ENCODE assay signal across 12 mouse cellular contexts in genomic region chr2:6505979-6506811, GRCm38 (mm10).
A peak's percentile ranks its signal among the peaks of the same experiment; 100 is the strongest.
DNase-seq lines count a peak whose midpoint lies in the region; ATAC-seq lines count a peak whose summit lies in the region.
"Had no signal": no experiment of that assay in that cellular context is flagged by ENCODE, and none has a peak within 500 bp of the region (broad histone marks: within the 10 kb centered on the region; RNA-seq: fewer than 3 reads in every experiment).

No protein-coding gene starts in this region.

- no peak overlapping the region for H3K4me2 ChIP-seq in kidney, embryonic 16.5 days (replicated peaks; ENCODE audit: low read depth, low read length)
- H3K4me2 ChIP-seq in forebrain, embryonic 16.5 days (ENCODE audit: low read length): no peak overlapping the region

- peak; percentile 91 for ATAC-seq in kidney, embryonic 16.5 days (ENCODE audit: low FRiP score, low TSS enrichment)
- peak; percentile 71 for ATAC-seq in forebrain, embryonic 16.5 days

- H3K4me3 ChIP-seq in kidney, embryonic 16.5 days (ENCODE audit: low read length): no peak overlapping the region
- no peak overlapping the region for H3K4me3 ChIP-seq in forebrain, embryonic 16.5 days (replicated peaks; ENCODE audit: low read length)

- no peaks in the 10 kb centered on the region for H3K27me3 ChIP-seq in kidney, embryonic 16.5 days (ENCODE audit: insufficient read depth, low read length)
- no peaks in the 10 kb centered on the region for H3K27me3 ChIP-seq in forebrain, embryonic 16.5 days (replicated peaks; ENCODE audit: control insufficient read depth, insufficient read depth, low read length)

- H3K36me3 ChIP-seq in kidney, embryonic 16.5 days (ENCODE audit: insufficient read depth, low read length): no peaks in the 10 kb centered on the region
- no peaks in the 10 kb centered on the region for H3K36me3 ChIP-seq in forebrain, embryonic 16.5 days (ENCODE audit: control insufficient read depth, insufficient read depth)

- 0 out of 2 replicates have a peak, but pooled peaks cover 4% of the 10 kb centered on the region for H3K4me1 ChIP-seq in kidney, embryonic 16.5 days (ENCODE audit: insufficient read depth, low read length)
- H3K4me1 ChIP-seq in forebrain, embryonic 16.5 days (replicated peaks; ENCODE audit: control insufficient read depth, insufficient read depth, low read length): peaks cover 7% of the 10 kb centered on the region; the same call in 1 of the 2 replicates

- WGBS in kidney, embryonic 16.5 days: 30% methylated on average over 13 of the region's 13 CpGs
- WGBS in forebrain, embryonic 16.5 days: 46% methylated on average over 13 of the region's 13 CpGs

- DNase-seq in kidney, adult 8-10 months: no peak
- DNase-seq in mesoderm, embryonic 11.5 days (ENCODE audit: low read depth, low spot score): peak; percentile 79
- DNase-seq in retina, embryonic 14.5 days (ENCODE audit: low spot score): peak; percentile 53
- DNase-seq in left cerebral cortex, adult 11 months (ENCODE audit: low spot score): no peak
- DNase-seq in adrenal gland, adult 2 months: no peak
- DNase-seq in heart, adult 8-10 months (ENCODE audit: low spot score): no peak
- DNase-seq: B cell, adult 2 months; heart, adult 18-20 months; kidney, adult 2 months; lung, postnatal 36 days had no signal

- H3K27ac ChIP-seq in kidney, embryonic 16.5 days (ENCODE audit: low read length): no peak overlapping the region
- H3K27ac ChIP-seq in forebrain, embryonic 16.5 days (ENCODE audit: low read length): no peak overlapping the region

- H3K9ac ChIP-seq in kidney, embryonic 16.5 days (replicated peaks; ENCODE audit: low read length): no peak overlapping the region
- no peak overlapping the region for H3K9ac ChIP-seq in forebrain, embryonic 16.5 days (replicated peaks; ENCODE audit: low read depth, low read length)

- H3K9me3 ChIP-seq in kidney, embryonic 16.5 days (ENCODE audit: low read length): no peaks in the 10 kb centered on the region
- 0 out of 2 replicates have a peak, but pooled peaks cover 3% of the 10 kb centered on the region for H3K9me3 ChIP-seq in forebrain, embryonic 16.5 days (ENCODE audit: control insufficient read depth, low read length)

Comparison
In these comparisons a context has a peak if more than half of its experiments do, and no peak if none do; other contexts are left out.
1. DNase-seq: peak in mesoderm, embryonic 11.5 days (single experiment) and retina, embryonic 14.5 days (single experiment); none in kidney, adult 8-10 months (0 of 2), left cerebral cortex, adult 11 months (single experiment), adrenal gland, adult 2 months (single experiment) and heart, adult 8-10 months (single experiment).